Mouse (Mus musculus) B cell, adult 2 months (primary cell): ENCODE data around the gene Cwc27.

Experiments
- DNase-seq, 2 experiments: peaks; one replicate each; pipeline ENCODE4 v3.0.0; 2022

The Cwc27 gene

DNA sequence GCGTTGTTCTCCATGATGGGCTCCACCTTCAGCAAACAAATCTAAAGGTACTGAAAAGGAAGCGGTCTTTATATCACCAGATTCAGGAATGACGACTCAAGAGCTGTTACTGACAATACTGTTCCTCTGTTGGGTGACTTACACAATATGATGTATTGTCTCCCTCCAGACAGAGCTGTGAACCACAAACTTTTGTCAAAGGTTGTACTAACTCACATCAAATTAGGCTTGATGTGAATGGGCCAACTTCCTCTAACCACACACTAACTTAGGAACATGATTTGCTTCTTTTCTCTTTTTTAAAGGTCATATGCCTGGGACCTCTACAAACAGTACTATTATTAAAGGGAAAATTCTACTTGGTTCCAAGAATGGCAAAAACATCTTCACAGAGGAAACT lies 53.7 kb downstream of the Cwc27 start:
- DNase-seq, result peak in 1 of 2 experiments; percentile 4

DNA sequence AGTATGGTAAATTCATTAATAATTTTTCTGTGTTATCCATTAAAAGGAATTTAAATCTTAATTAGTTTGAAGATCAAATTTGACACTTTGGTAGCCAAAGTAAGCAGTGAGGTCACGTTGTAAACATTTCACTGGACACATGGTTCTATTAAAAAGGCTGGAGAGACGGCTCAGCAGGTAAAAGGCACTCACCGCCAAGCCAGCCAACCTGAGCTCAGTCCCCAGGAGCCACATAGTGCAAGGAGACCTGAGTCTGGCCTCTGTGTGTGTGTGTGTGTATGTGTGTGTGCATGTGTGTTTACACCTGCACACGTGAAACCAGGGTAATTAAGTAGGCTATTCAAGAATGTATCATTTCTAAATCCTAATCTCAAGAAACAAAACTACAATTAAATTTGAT lies 54.5 kb downstream of the Cwc27 start:
- no peak for DNase-seq

DNA sequence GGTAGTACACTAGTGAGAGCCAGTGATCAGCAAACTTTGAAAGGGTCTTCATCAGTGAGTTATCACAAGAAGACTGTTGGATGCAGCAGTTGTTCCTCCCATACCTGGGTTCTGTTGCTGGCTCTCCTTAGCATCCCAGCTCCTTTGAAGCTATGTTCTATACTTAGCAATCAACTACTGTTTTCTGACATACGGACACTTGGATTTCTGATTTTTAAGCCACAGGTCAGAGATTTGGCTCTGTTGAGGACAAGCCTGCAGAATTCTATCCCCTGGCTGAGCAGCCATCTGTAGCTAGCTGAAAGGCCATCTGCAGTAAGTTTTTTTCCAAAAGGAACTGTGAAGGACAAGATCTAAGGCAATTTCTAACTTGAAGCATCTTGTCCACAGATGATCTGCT lies 57.6 kb downstream of the Cwc27 start:
- DNase-seq, result no peak

DNA sequence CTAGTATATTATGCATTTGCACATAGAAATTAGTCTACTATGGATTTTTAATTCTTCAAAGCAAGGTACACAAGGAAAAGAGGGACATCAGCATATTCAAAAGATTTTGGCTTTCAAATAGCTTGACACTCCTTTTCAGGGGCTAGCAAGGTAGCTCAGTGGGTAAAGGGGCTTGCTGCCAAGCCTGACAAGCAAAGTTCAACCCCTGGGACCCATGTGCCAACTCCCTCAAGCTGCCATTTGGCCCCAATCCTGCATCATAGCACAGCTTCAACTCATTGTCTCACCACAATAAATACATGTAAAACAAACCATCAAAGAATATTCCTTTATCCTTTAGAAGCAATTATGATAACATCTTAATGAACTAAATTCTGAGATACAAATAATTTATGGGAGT lies 69.9 kb downstream of the Cwc27 start:
- no peak for DNase-seq

DNA sequence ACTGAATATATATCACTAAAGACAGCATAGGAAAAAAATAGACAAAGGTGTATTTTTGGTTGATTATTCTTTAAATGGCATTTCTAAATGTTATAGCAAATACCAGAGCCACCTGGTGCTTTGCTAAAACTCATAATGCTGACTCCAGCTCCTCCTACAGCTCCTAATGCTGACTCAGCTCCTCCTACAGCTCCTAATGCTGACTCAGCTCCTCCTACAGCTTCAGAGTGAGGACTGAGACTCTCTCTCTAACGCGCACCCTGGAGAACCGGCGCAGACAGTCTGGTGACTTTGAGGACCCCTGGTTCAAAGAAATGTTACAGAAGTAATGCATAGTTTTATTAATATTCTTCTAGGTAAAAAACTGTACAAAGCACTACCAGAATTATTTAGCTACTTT lies 74.1 kb downstream of the Cwc27 start:
- no peak for DNase-seq

DNA sequence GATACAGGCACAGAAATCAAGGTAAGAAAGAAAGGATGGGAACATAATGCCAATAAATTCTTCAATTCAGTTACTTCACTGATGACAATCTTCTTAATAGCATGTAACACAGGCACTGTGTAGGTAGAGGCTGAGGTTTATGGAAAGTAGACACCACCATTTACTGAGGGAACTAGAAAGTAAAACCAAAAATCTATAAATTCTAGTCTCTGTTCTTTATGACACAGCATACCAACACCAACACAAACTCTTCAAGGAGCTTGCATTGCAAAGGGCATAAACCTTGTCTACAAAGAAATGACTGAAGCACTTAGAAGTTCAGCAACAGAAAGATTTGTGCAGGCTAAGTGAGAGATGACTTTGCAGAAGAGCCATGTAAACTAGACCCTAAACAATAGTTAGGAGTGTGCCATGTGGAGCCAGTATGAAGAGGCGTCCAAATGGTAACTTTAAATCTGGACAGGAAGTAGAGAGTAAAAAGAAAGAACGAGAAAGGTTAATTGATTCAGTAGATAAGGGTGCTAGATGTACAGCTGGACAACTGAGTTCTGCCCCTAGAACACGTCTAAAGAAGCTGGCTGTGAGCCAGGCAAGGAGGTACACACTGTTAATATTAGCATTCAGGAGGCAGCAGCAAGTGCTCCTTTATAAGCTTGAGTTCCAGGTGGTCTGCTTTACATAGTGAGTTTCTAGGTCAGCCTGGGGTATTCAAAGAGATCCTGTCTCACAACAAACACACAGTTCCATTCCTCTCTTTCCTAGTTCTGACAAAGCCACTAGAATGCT lies 87.5 kb downstream of the Cwc27 start:
- no peak for DNase-seq

DNA sequence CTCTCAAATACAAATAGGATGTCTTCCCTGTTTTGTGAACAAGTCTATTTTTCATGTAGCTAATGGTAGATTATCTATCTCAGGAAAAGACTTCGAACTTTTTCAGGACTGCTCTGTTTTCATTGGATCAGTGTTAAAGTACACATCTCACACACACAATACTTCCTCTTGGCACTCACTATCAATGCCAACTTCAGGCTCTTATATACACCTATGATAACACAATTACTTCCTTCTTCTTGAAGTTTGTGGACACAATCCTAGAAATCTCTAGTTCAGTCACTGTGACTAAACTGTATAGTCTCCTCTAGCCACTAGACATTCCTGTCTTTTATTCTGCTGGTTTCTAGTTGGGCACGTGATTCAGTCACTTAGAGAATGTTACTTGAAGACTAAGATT lies 89.3 kb downstream of the Cwc27 start:
- no peak for DNase-seq

DNA sequence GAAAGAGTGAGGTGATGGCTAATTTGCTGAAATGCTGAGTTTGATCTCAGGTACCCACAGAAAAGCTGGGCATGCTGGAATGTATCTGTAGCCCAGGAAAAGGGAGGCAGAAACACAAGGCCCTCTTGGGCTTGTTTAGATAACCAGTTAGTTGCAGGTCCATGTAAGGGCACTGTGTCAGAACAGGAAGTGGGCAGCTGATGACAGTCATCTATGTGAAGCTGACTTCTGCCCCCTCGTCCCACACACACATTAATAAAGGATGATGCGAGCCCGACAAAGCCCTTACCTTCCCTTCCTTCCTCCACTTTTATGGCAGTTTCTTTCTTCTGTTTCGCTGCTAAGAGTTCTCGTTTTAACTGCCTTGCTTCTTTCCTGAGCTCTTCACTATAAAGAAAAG lies 96.8 kb downstream of the Cwc27 start:
- DNase-seq, result no peak

DNA sequence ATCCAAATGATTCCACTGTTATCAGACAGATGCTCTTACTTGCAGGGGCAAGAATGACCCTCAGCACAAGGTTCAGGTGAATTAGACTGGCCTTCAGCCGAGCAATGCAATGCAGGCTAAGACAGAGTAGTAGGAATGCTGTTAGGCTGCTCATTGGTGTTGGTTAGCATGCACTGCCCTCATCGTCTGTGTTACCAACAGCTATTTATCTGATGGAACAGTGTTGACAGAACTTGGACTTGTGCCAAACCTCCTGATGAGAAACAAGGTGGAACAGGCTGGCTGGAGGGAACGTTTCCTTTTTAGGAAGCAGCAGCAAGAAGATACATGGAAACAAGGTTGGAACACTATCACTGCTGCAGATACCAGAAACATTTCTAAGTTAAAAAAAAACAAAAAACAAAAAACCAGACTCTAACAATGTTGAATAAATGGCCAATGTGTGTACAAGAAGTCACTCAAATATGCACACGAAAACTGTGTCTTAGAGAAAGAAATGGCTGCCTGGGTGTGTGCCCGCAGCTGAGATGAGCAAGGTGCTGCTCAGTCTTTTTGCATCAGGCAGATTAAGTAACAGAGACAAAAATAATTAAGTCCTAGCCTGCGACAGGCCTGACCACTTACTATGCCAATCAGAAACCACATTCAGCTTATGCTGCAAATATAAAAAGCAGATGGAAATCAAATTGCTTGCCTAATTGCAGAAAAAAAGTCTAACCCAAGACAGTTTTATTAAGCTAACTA lies 122.2 kb downstream of the Cwc27 start:
- no peak for DNase-seq

DNA sequence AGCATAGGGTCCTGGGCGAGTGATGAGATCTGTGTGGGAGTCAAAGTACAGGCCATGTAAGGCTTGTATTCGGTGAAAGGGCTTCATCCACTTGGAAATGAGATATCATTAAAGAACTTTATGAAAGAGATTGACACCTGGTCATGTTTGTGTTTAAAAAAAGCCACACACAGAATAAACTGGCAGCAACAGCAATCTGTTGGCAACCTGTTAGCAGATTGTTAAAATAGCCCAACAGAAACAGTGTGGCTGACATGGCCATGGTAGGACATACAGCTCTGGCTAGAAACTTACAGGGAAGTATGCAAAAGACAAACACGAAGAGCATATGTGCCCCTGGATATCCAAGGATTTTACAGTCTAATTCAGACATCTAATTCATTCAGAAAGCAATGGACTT lies 124.2 kb downstream of the Cwc27 start:
- DNase-seq, result no peak

DNA sequence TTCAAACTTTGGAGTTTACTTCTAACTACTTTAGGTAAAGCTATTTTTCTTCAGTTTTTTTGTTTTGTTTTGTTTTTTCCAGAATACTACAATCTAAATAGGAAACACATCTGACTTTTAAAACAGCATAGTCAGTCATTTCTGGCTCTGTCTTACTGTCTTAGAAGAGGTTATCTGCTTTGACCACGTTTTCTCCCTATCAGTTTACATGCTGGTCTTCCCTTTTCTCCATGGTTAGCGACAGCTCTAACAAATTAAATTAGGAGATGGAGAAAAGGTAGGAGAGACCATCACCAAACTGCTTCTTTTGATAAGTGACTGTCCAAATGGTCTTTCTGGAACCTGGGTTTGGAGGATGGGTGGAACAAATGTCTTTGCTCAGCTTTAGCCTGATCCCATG lies 131.4 kb downstream of the Cwc27 start:
- DNase-seq, result no peak

DNA sequence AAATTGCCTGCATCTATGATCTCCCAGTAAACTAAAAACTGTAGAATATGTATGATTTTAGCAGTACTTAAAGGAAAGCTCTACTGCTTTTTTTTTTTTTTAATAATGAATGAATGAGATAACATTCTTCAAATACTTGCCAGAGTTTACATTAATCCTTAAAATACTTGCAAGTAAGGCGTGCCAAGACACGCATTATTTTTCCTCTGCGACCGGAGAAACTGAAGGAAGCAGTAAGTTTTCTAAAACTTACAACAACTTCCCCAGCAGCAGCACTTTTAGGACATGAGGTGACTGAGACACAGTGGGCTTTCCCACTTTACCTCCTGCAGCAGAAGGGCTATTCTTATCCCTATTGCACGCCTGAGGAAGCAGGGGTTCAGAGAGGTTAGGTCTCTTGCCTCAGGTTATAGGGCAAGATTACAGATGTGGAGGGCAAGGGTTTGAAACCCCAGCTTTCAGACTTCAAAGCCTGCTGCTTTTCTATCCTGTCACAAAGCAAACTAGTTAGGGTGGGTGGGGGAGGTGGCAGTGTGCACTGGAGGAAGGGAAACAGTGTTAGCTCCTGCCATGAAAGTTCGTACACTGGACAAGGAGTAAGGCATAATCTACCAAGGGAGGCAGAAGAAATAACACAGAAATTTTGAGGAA lies 132.5 kb downstream of the Cwc27 start:
- no peak for DNase-seq

DNA sequence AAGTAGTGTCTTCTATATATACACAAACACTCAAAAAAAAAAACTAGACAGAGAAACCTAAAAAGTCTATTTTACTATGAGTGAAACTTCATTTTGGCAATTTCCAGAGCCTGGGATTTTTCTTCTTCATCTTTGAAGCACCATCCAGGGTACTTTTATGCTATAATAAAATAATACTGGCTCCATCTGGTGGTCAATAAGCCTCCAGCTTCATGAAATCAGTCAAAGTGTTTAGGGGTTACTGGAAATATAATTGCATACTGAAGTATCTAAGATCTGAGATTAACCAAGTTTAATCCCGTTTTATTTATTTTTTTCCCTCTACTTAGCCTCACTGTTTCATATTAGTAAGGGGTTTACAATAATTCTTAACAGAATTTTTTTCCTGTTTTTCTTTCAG lies 135.7 kb downstream of the Cwc27 start:
- no peak for DNase-seq

DNA sequence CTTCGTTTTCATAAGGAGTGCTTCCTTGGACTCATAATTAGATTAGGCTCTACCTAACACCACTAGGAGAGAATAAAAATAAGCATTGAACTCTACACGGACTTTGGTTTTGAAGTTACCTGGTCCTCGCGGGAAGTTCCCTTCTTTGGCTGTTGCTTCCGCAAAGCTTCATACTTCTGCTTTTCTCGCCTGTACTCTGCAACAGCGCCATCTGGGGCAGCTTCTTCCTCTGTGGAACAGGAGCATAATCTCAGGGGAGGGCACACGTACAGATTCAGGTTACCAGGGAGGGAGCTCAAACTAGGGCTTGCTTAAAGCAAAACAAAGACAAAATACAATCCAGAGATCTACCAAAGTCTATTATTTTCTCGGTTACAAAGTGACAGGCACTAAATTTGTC lies 155.8 kb downstream of the Cwc27 start:
- DNase-seq, result peak; percentile 2 to 3

DNA sequence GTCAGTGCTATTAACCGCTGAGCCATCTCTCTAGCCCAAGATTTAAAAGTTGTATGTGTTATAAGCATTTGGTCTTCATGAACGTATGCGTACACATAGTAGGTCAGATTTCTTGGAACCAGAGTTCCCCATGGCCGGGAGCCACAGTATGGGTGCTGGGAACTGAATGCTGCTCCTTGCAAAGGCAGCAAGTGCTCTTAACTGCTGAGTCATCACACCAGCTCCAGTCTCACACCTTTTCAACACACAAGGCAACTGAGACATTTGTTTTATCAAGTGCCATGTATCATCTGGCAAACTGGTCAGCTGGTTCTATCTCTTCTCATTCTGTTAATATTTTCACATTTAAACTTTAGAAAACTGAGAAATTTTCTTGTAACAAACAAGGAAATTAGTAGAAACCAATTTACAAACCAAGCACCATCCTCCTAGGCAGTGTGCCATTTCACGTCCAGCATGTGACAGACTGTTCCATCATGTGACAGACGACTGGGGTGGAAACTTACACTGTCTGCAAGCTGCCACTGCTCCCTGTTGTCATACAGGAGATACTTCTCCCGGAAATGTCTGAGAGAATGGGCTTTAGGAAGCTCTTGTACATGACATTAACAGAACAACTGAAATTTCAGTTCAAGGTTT lies 156.8 kb downstream of the Cwc27 start:
- no peak for DNase-seq

DNA sequence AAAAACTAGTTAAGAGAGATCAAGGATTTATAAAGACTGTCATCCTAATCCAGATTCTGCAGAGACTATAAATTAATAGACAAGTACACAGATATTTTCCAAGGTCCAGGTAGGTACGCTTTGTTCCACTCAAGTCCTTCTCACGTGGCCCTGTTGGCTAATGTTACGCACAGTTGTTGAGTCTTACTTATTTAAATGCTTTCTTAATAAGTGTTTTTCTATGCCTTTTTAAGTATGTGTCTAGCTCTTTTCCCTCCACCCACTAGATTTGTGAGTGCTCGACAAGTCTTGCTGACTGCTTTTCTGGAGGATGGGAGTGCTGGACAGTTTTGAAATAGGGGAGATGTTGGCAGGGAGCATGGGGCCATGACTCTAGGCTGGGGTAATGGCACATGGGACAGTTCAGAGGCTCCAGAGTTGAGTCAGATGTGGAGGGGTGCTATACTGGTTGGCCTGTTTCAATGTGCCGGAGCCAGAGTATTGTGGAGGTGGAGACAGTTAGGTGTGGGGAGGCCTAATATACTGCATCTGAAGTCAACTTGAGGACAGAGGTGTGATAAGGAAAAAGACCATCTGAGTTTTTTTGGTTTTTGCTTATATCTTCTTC lies 160.2 kb downstream of the Cwc27 start:
- no peak for DNase-seq

DNA sequence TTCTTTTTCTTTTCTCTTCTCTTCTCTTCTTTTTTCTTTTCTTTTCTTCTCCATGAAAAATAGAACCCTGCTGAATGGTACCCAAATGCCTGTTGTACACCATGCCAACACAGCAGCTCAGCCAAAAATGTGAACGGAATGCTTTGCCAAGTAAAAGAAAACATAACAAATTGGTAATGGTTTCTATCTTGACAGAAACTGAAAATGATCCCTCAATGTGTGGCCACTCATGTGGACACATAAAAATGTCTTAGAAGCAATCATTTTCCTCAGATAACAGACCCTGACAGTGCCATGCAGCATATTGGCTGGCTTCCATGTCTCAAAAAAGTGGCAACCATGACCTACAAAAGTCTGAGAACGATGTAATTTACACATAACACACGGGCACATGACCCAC lies 161.8 kb downstream of the Cwc27 start:
- no peak for DNase-seq

DNA sequence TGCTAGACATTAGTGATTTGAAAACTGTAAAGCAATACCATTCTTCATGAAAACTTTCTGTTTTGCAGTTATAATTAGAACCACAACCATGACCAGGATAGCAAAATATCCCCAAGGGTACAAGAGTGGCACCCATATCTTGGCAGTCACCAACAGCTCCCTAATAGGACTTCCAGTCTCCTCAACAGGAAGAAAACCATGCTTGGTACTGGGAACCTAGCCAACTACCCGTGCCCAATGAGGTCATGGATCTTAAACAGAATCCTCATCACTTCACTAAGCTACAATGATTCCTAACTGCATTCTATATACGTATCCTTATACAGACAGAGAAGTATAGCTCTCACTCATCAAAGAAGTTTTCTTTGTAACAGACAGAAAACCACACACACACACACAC lies 165.2 kb downstream of the Cwc27 start:
- no peak for DNase-seq

DNA sequence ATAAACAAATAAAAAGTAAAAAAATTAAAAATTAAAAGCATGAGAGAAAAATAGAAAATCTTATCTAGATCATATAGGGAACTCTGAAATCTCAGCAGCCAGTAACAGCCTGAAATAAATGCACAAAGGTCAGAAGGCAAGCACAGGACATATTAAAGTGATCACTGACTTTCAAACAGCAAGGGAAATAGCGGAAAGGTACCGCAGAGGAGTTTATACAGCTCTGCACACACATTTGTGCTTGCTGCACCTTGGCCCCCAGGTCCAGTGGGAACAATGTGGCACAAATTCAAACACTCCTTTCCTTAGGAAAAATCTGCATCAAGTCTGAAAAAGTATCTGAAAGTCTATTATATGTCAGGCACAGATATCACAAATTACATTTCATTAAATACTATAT lies 166.3 kb downstream of the Cwc27 start:
- DNase-seq, result no peak

DNA sequence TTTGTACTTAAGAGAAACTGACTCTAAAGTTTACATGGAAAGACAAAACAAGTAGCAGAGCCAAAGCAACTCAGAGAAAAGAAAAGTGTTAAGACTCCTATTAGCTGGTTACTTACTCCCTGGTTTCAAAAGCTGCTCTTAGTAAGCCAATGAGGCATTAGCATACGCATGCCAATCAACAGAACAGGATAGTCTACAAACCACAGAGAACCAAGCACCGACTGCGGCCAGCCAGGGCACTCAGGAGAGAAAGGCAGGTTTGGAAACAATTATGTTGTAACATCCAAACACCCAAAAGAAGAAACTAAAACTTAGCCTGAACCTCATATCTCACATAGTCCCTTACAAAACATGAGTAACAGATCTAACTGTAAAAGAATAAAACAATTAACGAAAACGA lies 166.8 kb downstream of the Cwc27 start:
- no peak for DNase-seq

DNA sequence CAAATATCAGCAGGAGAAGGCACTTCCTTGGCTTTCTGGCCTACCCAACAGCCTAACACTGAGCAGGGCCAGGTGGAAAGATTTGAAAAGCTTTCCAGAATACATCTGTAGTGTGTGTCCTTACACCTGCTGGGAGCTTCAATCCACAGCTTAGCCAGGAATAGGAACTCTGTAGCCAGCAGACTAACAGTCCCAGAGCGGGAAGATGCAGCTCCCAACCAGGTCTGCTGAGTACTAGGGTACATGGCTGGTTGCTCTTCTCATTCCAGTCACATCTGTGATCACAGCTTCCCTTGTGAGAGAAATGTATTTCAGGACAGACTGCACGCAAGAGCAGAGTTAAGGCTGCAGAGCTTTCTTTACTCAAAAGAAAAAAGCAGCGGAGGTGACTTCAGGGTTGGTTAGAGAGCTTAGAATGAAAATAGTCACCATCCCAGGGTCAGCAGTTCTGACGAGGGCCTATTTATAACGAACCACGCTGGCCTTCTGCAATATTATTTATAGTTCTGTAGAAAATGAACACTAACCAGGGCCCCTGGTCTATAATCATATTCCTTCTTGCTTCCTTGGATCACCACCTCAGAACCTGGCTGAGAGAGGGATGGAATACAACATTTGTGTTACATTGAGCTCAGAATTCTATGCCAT lies 171.0 kb downstream of the Cwc27 start:
- DNase-seq, result no peak

DNA sequence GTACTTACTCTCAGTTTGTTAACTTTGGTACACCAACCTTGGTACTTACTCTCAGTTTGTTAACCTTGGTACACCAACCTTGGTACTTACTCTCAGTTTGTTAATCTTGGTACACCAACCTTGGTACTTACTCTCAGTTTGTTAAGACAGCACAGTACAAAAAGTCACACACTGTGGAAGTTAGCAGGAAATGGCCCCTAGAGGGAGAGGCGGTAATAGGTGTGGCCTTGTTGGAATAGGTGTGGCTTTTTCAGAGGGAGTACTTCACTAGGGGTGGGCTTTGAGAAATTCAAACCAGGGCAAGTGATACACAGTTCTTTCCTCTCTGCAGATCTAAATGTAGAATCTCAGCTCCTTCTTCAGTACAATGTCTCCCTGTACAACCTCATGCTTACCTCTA lies 172.8 kb downstream of the Cwc27 start:
- DNase-seq, result no peak
